Mouse (Mus musculus): ENCODE results near the gene Etl4.

GRCm38 (mm10) chr2:20450945-20451344 lies 541.4 kb downstream of the Etl4 start:
- TF ChIP-seq CTCF (IDR thresholded peaks at IDR 0.05; ENCODE audit: insufficient read depth, low read length) (no peak), POLR2A (IDR thresholded peaks at IDR 0.05; ENCODE audit: borderline replicate concordance, extremely low read depth, low read depth, low read length) (no peak)

All from lung, adult 2 months (tissue).